Mouse (Mus musculus) lung, adult 2 months (tissue): ENCODE data around the gene Nfkbil1.

Experiments used
- CTCF ChIP-seq: fragments of 200-500 bp; IDR thresholded peaks from 2 replicates; pipeline ENCODE4 v1.5.1; 2011; ENCODE audit warnings: mild to moderate bottlenecking, low read length, control low read depth; ENCODE audit not compliant: insufficient read depth
- POLR2A ChIP-seq: fragments of 200-500 bp; IDR thresholded peaks from 2 replicates; pipeline ENCODE4 v1.6.1; 2011; ENCODE audit warnings: low read depth, mild to moderate bottlenecking, control low read depth, low read length, borderline replicate concordance; ENCODE audit errors: extremely low read depth

GRCm38 (mm10) chr17:35261651-35262050 is 26.1 kb upstream of the Nfkbil1 start:
- TF ChIP-seq CTCF (no peak), POLR2A (no peak)
